Mouse (Mus musculus) E14TG2a.4 (cell line): ENCODE measurements around the gene Chst11.

Experiments used
- CTCF ChIP-seq: conservative IDR thresholded peaks from 2 replicates; pipeline ENCODE4 v1.5.1; 2014; ENCODE audit warnings: low read length
- NANOG ChIP-seq: IDR thresholded peaks from 2 replicates; pipeline ENCODE4 v1.6.1; 2014; ENCODE audit warnings: borderline replicate concordance, low read length, mixed read lengths
- POU5F1 ChIP-seq: IDR thresholded peaks from 2 replicates; pipeline ENCODE4 v1.6.1; 2014; ENCODE audit warnings: low read length, borderline replicate concordance

- TF ChIP-seq CTCF = no peak
- no peak for TF ChIP-seq POU5F1
- TF ChIP-seq NANOG = no peak
Observed at GRCm38 (mm10) chr10:83016779-83017178, 31.5 kb downstream of the Chst11 start.
